Mouse (Mus musculus): ENCODE data around the gene Gprasp1.
"Not testable (repeated sequence)": the region's sequence is repeated elsewhere in the genome, so short reads cannot be mapped to it uniquely, and the experiment has no call there.

The Gprasp1 gene

GRCm38 (mm10) chrX:135742304-135743055 is at the start of gene Gprasp1, which contains the start of gene Armcx5:
Gprasp1 (plus strand) TSS chrX:135742733.
Armcx5 (plus strand) TSS chrX:135742733.
- peak; percentile 93 for DNase-seq (ENCODE audit: low read depth)

- DNase-seq (ENCODE audit: low read depth) = no peak
These were observed 48.9 kb upstream of the Gprasp1 start, which contains the start of gene Tcp11x2 for GRCm38 (mm10) chrX:135693633-135694032. Tcp11x2 (minus strand) TSS chrX:135693790.

- DNase-seq (ENCODE audit: low read depth) = no peak
These were observed 39.4 kb upstream of the Gprasp1 start for GRCm38 (mm10) chrX:135703111-135703510.

GRCm38 (mm10) chrX:135704349-135704748 is 38.2 kb upstream of the Gprasp1 start:
- DNase-seq (ENCODE audit: low read depth) = no peak

GRCm38 (mm10) chrX:135712845-135713244 is 29.7 kb upstream of the Gprasp1 start:
- no peak for DNase-seq (ENCODE audit: low read depth)

- no peak for DNase-seq (ENCODE audit: low read depth)
These were observed 17.4 kb upstream of the Gprasp1 start, which contains the start of gene Tmsb15a for GRCm38 (mm10) chrX:135725161-135725560. Tmsb15a (minus strand) TSS chrX:135725261.

- DNase-seq (ENCODE audit: low read depth) = peak; percentile 19
These were observed 3.6 kb upstream of the Gprasp1 start for GRCm38 (mm10) chrX:135738730-135739520.

- no peak for DNase-seq (ENCODE audit: low read depth)
These were observed 473 bp downstream of the Gprasp1 start for GRCm38 (mm10) chrX:135743056-135743355.

GRCm38 (mm10) chrX:135745376-135745775 is 2.8 kb downstream of the Gprasp1 start:
- DNase-seq (ENCODE audit: low read depth) = not testable (repeated sequence)

GRCm38 (mm10) chrX:135752832-135753231 is 10.3 kb downstream of the Gprasp1 start:
- DNase-seq (ENCODE audit: low read depth) = peak; percentile 80

- peak; percentile 36 for DNase-seq (ENCODE audit: low read depth)
These were observed 19.2 kb downstream of the Gprasp1 start for GRCm38 (mm10) chrX:135761707-135762106.

- no peak for DNase-seq (ENCODE audit: low read depth)
These were observed 25.6 kb downstream of the Gprasp1 start for GRCm38 (mm10) chrX:135768043-135768548.

GRCm38 (mm10) chrX:135768565-135768964 is 26.0 kb downstream of the Gprasp1 start:
- DNase-seq (ENCODE audit: low read depth) = no peak

- no peak for DNase-seq (ENCODE audit: low read depth)
These were observed 49.0 kb downstream of the Gprasp1 start for GRCm38 (mm10) chrX:135791536-135791935.

GRCm38 (mm10) chrX:135792326-135792725 is 49.8 kb downstream of the Gprasp1 start:
- DNase-seq (ENCODE audit: low read depth) = no peak

GRCm38 (mm10) chrX:135795591-135796304 is 53.2 kb downstream of the Gprasp1 start:
- DNase-seq (ENCODE audit: low read depth) = peak; percentile 18

- DNase-seq (ENCODE audit: low read depth) = peak; percentile 16
These were observed 54.0 kb downstream of the Gprasp1 start for GRCm38 (mm10) chrX:135796305-135797211.

GRCm38 (mm10) chrX:135797212-135797644 is 54.7 kb downstream of the Gprasp1 start, which contains the start of gene Bhlhb9:
Bhlhb9 (plus strand) TSS chrX:135797594.
- peak; percentile 75 for DNase-seq (ENCODE audit: low read depth)

- no peak for DNase-seq (ENCODE audit: low read depth)
These were observed 61.6 kb downstream of the Gprasp1 start for GRCm38 (mm10) chrX:135804149-135804548.

- peak; percentile 64 for DNase-seq (ENCODE audit: low read depth)
These were observed 63.2 kb downstream of the Gprasp1 start for GRCm38 (mm10) chrX:135805780-135806179.

GRCm38 (mm10) chrX:135835896-135836295 is 93.4 kb downstream of the Gprasp1 start:
- not testable (repeated sequence) for DNase-seq (ENCODE audit: low read depth)
